Mouse (Mus musculus) embryonic stem cell, embryonic (primary cell): ENCODE measurements around the gene Rpia.

Experiments
- CTCF ChIA-PET, 4 experiments: fragments of 300-600 bp in 2 of 4; fragments of 350-600 bp in 2 of 4; sonication (Branson Sonifier 250); formaldehyde crosslinking; loops; one replicate each; lab custom pipeline; 2022; ENCODE audit warnings: inconsistent platforms in 2 of 4; lab: Charles Lee
- POLR2A ChIA-PET, 4 experiments: fragments of 300-600 bp in 2 of 4; fragments of 350-600 bp in 2 of 4; sonication (Branson Sonifier 250); formaldehyde crosslinking; loops; one replicate each; lab custom pipeline; 2022; ENCODE audit warnings: antibody characterized with exemption in 4 of 4, inconsistent platforms in 1 of 4; lab: Charles Lee

The Rpia gene

DNA sequence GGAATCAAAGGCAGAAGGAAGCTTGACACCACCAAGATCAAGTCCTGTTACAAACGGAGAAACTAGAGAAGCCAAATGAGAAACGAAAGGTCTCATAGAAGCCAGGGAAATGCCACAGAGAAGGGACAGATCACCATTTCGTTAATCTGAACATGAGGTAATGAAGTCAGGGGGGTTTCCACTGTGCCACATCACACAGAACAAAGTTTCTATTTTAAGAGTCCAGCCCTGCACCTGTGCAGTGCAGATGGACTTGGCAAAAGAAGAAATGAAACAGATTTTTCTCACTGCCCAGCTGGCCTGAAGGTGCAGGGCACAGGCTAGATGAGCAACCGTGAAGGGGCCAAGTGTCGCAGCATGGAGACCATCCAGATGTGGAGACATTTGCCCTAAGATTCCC lies 48.1 kb downstream of the Rpia start:
- ChIA-PET POLR2A (interaction anchor here in 1 of 4 experiments (0.5 kb wide), 1 partner anchor 65 kb away, joined by 3 read pairs; no protein-coding TSS in a partner anchor), CTCF (interaction anchor here in 1 of 4 experiments (1.0 kb wide), 1 partner anchor 30 kb away, joined by 4 read pairs; no protein-coding TSS in a partner anchor)

DNA sequence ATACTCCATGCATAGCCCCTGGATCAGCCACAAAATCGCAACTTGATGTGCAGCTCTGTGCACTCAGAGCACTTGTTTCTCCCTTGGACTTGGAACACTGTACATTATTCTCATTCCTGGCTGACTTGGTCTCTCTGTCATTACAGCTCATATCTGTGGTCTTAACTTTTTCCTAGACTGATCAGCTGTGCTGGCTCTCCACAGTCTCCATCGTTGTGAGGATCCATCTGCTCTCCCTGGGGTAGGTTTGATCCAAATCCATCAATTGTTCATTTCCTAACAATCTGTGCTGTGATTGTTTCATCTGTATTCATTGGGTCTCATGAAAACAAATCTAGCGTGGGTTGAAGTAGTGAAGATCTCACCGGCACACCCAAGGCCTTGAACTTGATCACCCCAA lies 49.2 kb downstream of the Rpia start:
- POLR2A ChIA-PET, result no interaction called here
- CTCF ChIA-PET, result no interaction called here

DNA sequence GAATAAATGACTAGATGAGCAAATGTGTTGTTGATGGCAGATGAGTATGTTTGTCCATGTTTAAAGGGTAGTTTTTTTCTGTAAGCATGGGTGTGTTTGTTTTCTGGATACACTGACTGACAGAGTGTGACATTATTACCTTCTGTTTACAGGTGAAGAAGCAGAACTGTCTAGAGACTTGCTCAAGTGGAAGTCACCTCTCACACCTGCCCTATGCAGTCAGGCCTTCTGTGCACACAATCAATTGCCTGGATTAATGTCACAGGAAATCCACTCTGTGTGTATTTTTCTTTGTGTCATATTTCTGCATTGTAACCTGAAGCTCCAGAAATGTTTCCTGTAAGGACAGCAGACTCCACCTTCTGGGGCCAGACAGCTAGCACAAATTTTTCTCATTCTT lies 51.5 kb downstream of the Rpia start:
- ChIA-PET CTCF (interaction anchor here in 1 of 4 experiments (0.6 kb wide), 1 partner anchor 26 kb away, joined by 3 read pairs; no protein-coding TSS in a partner anchor), POLR2A (interaction anchor here in 1 of 4 experiments (1.0 kb wide), 1 partner anchor 11 kb away, joined by 3 read pairs; no protein-coding TSS in a partner anchor)

DNA sequence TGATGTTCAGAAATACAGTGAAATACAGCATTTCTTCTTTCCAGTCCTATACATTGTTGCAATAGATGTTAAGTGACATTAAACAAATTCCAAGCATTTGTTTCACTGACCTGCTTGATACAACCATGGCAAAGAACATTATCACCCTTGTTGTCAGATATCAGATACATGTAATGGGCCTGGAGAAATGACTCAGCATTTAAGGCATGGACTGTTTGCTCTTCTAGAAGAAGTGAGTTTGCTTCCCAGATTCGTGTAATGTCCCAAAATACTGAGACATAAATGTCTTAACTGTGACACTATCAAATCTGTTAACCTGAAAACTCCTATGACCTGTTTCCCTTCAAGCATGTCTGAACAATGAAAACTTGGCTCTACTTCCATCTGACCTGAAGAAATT lies 52.6 kb downstream of the Rpia start:
- ChIA-PET POLR2A (no interaction called here), CTCF (no interaction called here)

DNA sequence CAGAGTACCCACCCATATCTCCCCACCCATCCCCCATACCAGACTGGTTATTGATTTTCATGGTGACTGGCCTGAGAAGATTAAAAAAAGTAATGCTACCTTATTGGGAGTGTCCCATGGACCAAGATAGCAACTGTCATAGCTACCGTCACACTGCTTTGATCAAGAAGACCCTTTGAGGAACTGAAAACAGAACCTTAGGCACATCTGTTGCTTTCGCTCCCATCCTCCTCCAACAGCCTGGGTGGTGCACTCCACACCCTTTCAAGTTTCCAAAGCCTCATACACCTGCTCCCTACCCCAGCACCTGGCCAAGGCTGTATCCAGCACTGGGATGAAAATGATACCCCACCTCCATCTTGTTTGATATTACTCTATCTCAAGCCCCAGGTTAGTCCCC lies 56.5 kb downstream of the Rpia start:
- ChIA-PET POLR2A (no interaction called here), CTCF (interaction anchor here in 1 of 4 experiments (1.3 to 1.4 kb wide), 2 partner anchors 22 to 33 kb away, joined by 3 read pairs; no protein-coding TSS in a partner anchor)

DNA sequence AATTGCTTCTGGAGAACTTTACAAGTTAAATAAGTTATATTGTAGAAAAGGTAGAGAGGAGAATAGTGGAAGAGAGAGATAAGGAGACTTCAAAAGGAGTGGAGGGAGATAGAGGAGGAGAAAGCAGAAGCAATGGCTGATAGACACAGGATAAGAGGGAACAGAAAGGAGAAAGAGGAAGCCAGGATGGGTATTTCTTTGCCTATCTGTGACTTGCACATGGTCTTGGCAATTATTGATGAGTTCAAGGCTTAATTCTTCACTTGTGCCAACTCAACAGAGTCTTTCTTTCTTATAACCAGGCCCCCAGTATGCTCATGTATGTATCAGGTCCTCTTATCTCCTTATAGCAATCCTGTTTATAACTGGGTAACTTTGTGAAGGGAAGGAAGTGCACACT lies 61.2 kb downstream of the Rpia start:
- POLR2A ChIA-PET, result no interaction called here

DNA sequence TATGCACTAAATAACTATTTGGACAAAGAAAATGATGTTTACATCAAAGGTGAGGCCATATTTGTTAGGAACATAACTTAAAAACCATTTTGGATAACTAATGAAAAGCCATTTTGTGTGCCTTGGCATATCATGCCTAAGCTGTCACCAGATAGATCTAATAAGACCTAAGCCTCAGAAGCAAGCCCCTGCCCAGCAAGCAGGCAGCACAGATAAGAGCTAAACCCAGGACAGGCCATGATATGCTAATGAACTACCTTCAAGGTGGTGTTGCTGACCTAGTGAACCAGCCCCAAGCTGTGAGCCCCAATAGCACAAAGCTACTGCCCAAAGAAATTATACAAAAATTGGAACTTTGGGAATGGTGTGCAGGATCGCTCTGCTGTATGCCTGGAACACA lies 62.9 kb downstream of the Rpia start:
- ChIA-PET CTCF (no interaction called here), POLR2A (no interaction called here)

More for the DNA sequence above, 61.2 kb downstream of the Rpia start:
- CTCF ChIA-PET, result interaction anchor here in 1 of 4 experiments (1.0 kb wide), 1 partner anchor 17 kb away, joined by 3 read pairs; no protein-coding TSS in a partner anchor

DNA sequence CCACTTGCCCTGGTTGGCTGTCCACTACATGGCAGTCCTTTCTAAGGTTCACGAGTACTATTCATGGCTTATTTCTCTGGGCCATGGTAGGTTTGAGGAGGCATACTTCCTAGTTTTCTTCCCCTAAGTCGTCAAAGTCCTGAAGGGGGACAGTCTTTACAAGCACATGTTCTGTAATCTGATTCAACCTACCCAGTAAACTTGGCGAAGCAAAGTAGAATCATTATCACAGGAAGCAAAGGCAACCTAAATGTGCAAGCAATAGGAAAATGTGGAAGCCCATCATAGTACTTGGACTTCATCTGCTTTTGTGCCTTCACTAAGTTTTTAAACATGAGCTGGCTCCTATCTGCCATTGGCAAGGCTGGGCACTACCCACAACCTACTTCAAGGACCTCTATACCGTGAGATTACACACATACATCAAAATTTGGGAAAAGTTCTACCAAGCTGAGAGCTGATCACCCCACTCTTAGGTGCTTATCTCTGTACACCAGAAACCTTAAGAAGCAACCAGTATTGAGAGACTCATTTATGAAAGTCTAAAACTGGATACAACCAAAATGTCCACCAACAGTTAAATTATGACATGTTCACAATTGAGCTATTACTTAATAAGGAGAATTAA lies 64.8 kb downstream of the Rpia start:
- CTCF ChIA-PET, result no interaction called here
- POLR2A ChIA-PET, result interaction anchor here in 1 of 4 experiments (0.6 kb wide), 1 partner anchor 14 kb away, joined by 5 read pairs; no protein-coding TSS in a partner anchor

DNA sequence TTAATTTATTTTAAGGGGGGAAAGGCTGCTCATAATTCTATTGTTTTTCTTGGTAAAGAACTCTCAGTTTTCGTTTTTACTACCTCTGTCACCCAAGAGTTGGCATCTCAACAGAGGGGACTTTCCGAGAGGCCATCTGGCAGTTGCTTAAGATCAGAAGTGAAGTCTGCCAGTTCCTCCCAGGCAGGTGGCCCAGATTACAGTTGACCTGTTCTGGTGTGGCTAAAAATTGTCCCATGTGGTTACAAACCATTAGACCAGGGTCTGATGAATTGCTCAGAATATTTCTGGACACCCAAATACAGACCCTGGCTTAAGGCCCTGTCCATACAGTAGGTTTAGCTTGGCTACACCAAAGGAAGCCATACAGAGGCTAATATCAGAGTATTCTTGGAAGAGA lies 66.4 kb downstream of the Rpia start:
- ChIA-PET CTCF (interaction anchor here in 1 of 4 experiments (0.8 kb wide), 1 partner anchor 12 kb away, joined by 3 read pairs; no protein-coding TSS in a partner anchor), POLR2A (no interaction called here)

DNA sequence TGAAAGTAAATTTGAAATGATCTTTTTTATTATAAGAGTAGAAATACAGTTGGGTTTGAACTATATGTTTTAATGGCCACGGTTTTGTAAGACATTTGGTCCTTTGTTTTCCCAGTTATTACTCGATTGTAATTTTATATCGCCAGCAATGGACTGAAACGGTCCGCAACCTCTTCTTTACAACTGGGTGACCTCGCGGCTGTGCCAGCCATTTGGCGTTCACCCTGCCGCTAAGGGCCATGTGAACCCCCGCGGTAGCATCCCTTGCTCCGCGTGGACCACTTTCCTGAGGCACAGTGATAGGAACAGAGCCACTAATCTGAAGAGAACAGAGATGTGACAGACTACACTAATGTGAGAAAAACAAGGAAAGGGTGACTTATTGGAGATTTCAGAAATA lies 67.3 kb downstream of the Rpia start:
- ChIA-PET POLR2A (no interaction called here), CTCF (interaction anchor here in 1 of 4 experiments (0.8 kb wide), 1 partner anchor 11 kb away, joined by 3 read pairs; no protein-coding TSS in a partner anchor)

DNA sequence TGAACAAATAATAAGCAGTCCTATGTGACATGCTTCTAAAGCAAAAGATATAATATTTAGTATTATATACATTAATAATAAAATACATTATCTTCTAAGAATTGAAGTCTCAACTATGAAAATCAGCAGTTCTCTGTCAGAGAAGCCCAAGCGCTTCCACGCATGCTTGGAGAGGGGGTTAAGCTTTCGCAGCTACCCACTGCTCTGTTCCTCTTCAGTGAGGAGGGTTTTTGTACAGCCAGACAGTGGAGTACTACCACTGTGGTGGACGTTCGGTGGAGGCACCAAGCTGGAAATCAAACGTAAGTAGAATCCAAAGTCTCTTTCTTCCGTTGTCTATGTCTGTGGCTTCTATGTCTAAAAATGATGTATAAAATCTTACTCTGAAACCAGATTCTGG lies 69.7 kb downstream of the Rpia start:
- POLR2A ChIA-PET, result no interaction called here
- CTCF ChIA-PET, result interaction anchor here in 1 of 4 experiments (0.9 to 1.1 kb wide), 2 partner anchors 9 to 76 kb away, joined by 3 to 4 read pairs; no protein-coding TSS in a partner anchor

DNA sequence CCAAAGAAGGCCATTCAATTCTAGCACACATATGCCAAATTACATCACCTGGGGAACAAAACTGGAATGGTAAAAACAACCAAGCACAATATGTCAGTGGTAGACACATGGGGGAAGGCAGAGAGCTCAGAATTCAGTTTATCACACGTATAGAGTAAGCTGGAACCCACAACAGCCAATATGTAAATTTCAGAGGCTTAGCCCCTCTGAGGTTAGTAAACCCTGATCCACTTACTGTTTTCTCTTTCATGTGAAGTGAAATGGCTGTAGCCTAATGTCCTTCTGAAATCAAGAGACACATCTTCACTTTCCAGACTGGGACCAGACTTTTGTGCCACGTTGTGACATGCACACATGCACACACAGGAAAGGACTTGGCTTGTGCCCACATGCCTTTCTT lies 73.3 kb downstream of the Rpia start:
- POLR2A ChIA-PET, result no interaction called here
- CTCF ChIA-PET, result no interaction called here

DNA sequence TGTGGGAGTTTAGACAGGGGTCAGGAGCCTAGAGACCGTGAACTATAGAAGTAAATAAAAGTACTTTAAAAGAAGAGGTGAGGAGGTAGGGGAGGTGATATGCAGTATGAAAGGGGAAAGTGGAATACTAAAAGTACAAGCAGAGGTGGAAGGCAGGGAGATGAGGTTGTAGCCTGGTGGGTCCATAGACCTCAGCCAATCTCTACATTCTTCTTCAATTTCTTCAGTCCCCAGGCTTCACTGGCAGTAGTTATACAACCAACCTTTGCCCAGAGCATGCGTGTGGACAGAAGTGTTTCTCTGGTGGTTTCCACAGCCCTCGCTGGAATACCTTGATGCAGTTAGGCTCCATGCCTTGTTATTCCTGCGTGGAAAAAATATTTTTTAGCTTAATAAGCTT lies 73.9 kb downstream of the Rpia start:
- CTCF ChIA-PET, result no interaction called here

DNA sequence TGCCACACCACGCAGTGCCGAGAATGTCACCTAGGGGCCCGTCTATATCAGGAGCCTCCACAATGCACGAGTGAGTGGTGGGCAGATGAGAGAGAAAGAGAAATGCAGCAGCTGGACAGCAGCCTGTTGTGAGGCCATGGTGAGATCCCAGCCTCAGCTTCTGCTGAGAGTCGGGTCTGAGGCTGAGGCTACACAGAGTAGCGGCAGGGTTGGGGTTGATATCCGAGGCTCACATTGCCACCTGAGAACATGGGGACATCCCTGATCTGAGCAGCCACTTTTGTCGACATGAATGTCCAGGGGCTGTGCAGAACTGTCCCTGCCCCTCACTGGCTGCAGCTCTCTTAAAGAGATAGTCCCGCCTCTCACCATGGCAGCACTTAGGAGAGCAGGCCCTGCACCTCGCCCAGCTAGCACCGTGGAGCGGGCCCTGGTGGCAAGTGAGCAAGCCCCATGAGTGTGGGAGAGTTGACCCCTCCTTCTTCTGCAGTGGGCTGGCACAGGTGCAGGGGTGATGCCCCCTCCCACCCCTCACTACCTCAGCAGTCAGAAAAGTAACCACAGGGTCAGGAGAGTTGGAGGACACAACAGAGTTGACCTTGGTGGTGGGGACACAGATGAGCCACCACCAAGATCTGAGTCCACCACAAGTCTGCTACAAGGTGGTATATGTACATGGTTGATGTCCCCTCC lies 75.2 kb downstream of the Rpia start:
- ChIA-PET CTCF (interaction anchor here in 1 of 4 experiments (1.7 kb wide), 1 partner anchor 66 kb away, joined by 4 read pairs; no protein-coding TSS in a partner anchor), POLR2A (interaction anchor here in 2 of 4 experiments (0.7 to 1.5 kb wide), 4 partner anchors 25 to 74 kb away, joined by 3 to 5 read pairs (median 3); no protein-coding TSS in a partner anchor)

More for the DNA sequence above, 73.9 kb downstream of the Rpia start:
- POLR2A ChIA-PET, result no interaction called here
